Mouse (Mus musculus) MEL (cell line): Measurements from ENCODE around the gene Acox2.

ENCODE experiments used
- CTCF ChIP-seq, 3 experiments: IDR thresholded peaks in 2 of 3; conservative IDR thresholded peaks in 1 of 3; 2 replicates each; pipeline ENCODE4 v1.5.1; 2011 to 2012; ENCODE audit warnings: low read length in 3 of 3, low read depth in 2 of 3, mild to moderate bottlenecking in 2 of 3, improper control_type of control experiment in 1 of 3, inconsistent platforms in 1 of 3, mixed read lengths in 1 of 3, moderate library complexity in 1 of 3; ENCODE audit not compliant: control insufficient read depth in 1 of 3, insufficient read depth in 1 of 3, poor library complexity in 1 of 3, severe bottlenecking in 1 of 3
- EP300 ChIP-seq, 2 experiments: IDR thresholded peaks; 2 replicates each; pipeline ENCODE4 v1.6.1; 2011; ENCODE audit warnings: improper control_type of control experiment in 2 of 2, low read length in 2 of 2, low read depth in 1 of 2, mild to moderate bottlenecking in 1 of 2
- GABPA ChIP-seq: IDR thresholded peaks from 2 replicates; pipeline ENCODE4 v1.6.1; 2012; ENCODE audit warnings: low read depth, mild to moderate bottlenecking, inconsistent platforms, low read length, improper control_type of control experiment, moderate library complexity
- MYC ChIP-seq: IDR thresholded peaks from 2 replicates; pipeline ENCODE4 v1.6.1; 2011; ENCODE audit warnings: low read depth, mild to moderate bottlenecking, low read length, improper control_type of control experiment, moderate library complexity
- POLR2A ChIP-seq, 2 experiments: IDR thresholded peaks; 2 replicates each; pipeline ENCODE4 v1.6.1; 2011 to 2012; ENCODE audit warnings: low read length in 2 of 2, mild to moderate bottlenecking in 2 of 2, control low read depth in 1 of 2, improper control_type of control experiment in 1 of 2, low read depth in 1 of 2, moderate library complexity in 1 of 2; ENCODE audit not compliant: control insufficient read depth in 1 of 2, insufficient read depth in 1 of 2, poor library complexity in 1 of 2
- TCF12 ChIP-seq: IDR thresholded peaks from 2 replicates; pipeline ENCODE4 v1.6.1; 2014; ENCODE audit warnings: low read depth, mild to moderate bottlenecking, inconsistent platforms, low read length, improper control_type of control experiment, moderate library complexity
- ZC3H11A ChIP-seq: IDR thresholded peaks from 2 replicates; pipeline ENCODE4 v1.6.1; 2012; ENCODE audit warnings: low read depth, mild to moderate bottlenecking, inconsistent platforms, low read length, improper control_type of control experiment

DNA sequence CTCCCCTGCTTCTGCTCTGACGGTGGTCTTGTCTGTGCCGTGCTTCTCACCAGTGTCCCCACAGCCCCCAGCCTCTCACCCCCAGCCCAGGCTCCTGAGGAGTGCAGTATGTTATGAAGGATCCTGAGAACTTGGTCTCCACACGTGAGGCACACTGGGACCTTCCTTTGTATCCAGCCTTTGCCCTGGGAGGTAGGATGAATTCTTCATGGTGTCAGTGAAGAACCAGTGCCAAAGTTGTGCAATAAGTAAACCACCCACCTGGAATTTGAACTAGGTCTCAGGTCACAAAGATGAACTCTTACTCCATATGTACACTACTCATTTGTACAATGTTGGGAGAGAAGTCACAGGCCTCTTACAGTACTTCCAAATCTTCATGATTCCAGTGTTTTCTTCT is at the start of gene Acox2:
- no peak for TF ChIP-seq GABPA
- TF ChIP-seq MYC: no peak
- TF ChIP-seq CTCF (IDR thresholded peaks at IDR 0.05 in 2 of 3, conservative IDR thresholded peaks at IDR 0.05 in 1 of 3; ENCODE audit: control insufficient read depth in 1 of 3, insufficient read depth in 1 of 3, low read depth in 2 of 3, low read length in 3 of 3, poor library complexity in 1 of 3, severe bottlenecking in 1 of 3): no peak
- no peak for TF ChIP-seq ZC3H11A
- no peak for TF ChIP-seq EP300 (IDR thresholded peaks at IDR 0.05; ENCODE audit: low read depth in 1 of 2, low read length in 2 of 2)
- TF ChIP-seq TCF12: no peak
- TF ChIP-seq POLR2A (IDR thresholded peaks at IDR 0.05; ENCODE audit: control insufficient read depth in 1 of 2, insufficient read depth in 1 of 2, low read depth in 1 of 2, low read length in 2 of 2, poor library complexity in 1 of 2): no peak
